Mouse (Mus musculus) left cerebral cortex, adult 2 months (tissue): Measurements from ENCODE around the gene Gtdc1. TPM values are rescaled to one million over a fixed set of nuclear protein-coding genes. Genes with fewer than 3 reads are reported as not detected.

Experiments used
- DNase-seq, 2 experiments: peaks; one replicate each; pipeline ENCODE4 v3.0.0; 2021 to 2022; ENCODE audit warnings: low spot score in 2 of 2, mixed read lengths in 1 of 2; ENCODE audit errors: extremely low spot score in 1 of 2
- H3K27ac ChIP-seq: fragments of 200-600 bp; 2 replicates; pipeline ENCODE4 v1.8.1; 2022
- H3K4me3 ChIP-seq: fragments of 200-600 bp; 2 replicates; pipeline ENCODE4 v1.8.1; 2022
- CTCF ChIP-seq: fragments of 200-600 bp; IDR thresholded peaks from 2 replicates; pipeline ENCODE4 v1.8.1; 2022; ENCODE audit warnings: antibody characterized with exemption, mild to moderate bottlenecking, moderate library complexity
- intact Hi-C: fragments of 180-260 bp; cut with DNase I; formaldehyde crosslinking; loops from one replicate; pipeline ENCODE4 v1.15.1; 2025
- total RNA-seq, 2 experiments: library from RNA; stranded (reverse); gene quantifications; 2 replicates each; pipeline ENCODE4 v1.2.3; 2021

Gtdc1 gene
- total RNA-seq, 2 experiments from 2014 or later, result 81.9 to 89.9 TPM

- Histone ChIP-seq H3K27ac (no peak overlapping the region), H3K4me3 (no peak overlapping the region)
- no peak for TF ChIP-seq CTCF
- no peak for DNase-seq
- intact Hi-C loops, result no loop called here
These were observed 386.6 kb downstream of the Gtdc1 start for GRCm38 (mm10) chr2:44540881-44541280.

- DNase-seq, result no peak
- intact Hi-C loops, result no loop called here
- Histone ChIP-seq H3K27ac (no peak overlapping the region), H3K4me3 (no peak overlapping the region)
- TF ChIP-seq CTCF, result no peak
These were observed 388.3 kb downstream of the Gtdc1 start for GRCm38 (mm10) chr2:44539121-44539634.

- no peak overlapping the region for H3K27ac ChIP-seq
- H3K4me3 ChIP-seq, result no peak overlapping the region
- DNase-seq, result no peak
- TF ChIP-seq CTCF, result no peak
- intact Hi-C loops, result no loop called here
These were observed 389.3 kb downstream of the Gtdc1 start for GRCm38 (mm10) chr2:44538135-44538534.

- no peak for DNase-seq
- no peak for TF ChIP-seq CTCF
- Histone ChIP-seq H3K27ac (no peak overlapping the region), H3K4me3 (no peak overlapping the region)
- intact Hi-C loops, result no loop called here
These were observed 391.7 kb downstream of the Gtdc1 start for GRCm38 (mm10) chr2:44535760-44536159.

- TF ChIP-seq CTCF, result no peak
- no peak overlapping the region for H3K4me3 ChIP-seq
- no peak overlapping the region for H3K27ac ChIP-seq
- DNase-seq, result no peak
- intact Hi-C loops, result no loop called here
These were observed 392.3 kb downstream of the Gtdc1 start for GRCm38 (mm10) chr2:44535136-44535675.

- H3K27ac ChIP-seq, result no peak overlapping the region
- H3K4me3 ChIP-seq, result no peak overlapping the region
- no peak for TF ChIP-seq CTCF
- intact Hi-C loops, result no loop called here
- peak in 1 of 2 experiments; percentile 11 for DNase-seq
These were observed 401.1 kb downstream of the Gtdc1 start for GRCm38 (mm10) chr2:44526110-44527032.

GRCm38 (mm10) chr2:44525187-44525919, 402.1 kb downstream of the Gtdc1 start:
- intact Hi-C loops, result no loop called here
- no peak overlapping the region for H3K4me3 ChIP-seq
- DNase-seq, result no peak
- H3K27ac ChIP-seq, result no peak overlapping the region
- TF ChIP-seq CTCF, result no peak

GRCm38 (mm10) chr2:44519236-44519635, 408.2 kb downstream of the Gtdc1 start:
- intact Hi-C loops, result no loop called here
- H3K27ac ChIP-seq, result no peak overlapping the region
- TF ChIP-seq CTCF, result no peak
- no peak overlapping the region for H3K4me3 ChIP-seq
- DNase-seq, result no peak

- no peak overlapping the region for H3K27ac ChIP-seq
- no peak overlapping the region for H3K4me3 ChIP-seq
- no peak for DNase-seq
- no peak for TF ChIP-seq CTCF
- intact Hi-C loops, result no loop called here
These were observed 409.4 kb downstream of the Gtdc1 start for GRCm38 (mm10) chr2:44518085-44518484.

Other genes with a start within 250 kb of the Gtdc1 start
- gene Zeb2, start 189.7 kb upstream of the Gtdc1 start, total RNA-seq, result 100 to 1,000 TPM; 156 to 181 TPM